Mouse (Mus musculus) stomach, postnatal 0 days (tissue): ENCODE data around the gene Tmed5.

Experiments used
- CTCF ChIP-seq: IDR thresholded peaks from 2 replicates; pipeline ENCODE4 v1.5.1; 2016; ENCODE audit warnings: antibody characterized with exemption, low read depth, mild to moderate bottlenecking, moderate library complexity
- EP300 ChIP-seq: optimal IDR thresholded peaks from 2 replicates; pipeline ENCODE3; 2016; ENCODE audit warnings: antibody characterized with exemption

- TF ChIP-seq CTCF: no peak
- TF ChIP-seq EP300: no peak
These were observed 23.1 kb downstream of the Tmed5 start for GRCm38 (mm10) chr5:108109346-108109745.
